Mouse (Mus musculus) c-Kit-positive CD71-positive TER-119-negative erythroid progenitor cells, embryonic 14.5 days (primary cell): ENCODE results near the gene BC004004.
"Not testable (repeated sequence)": the region's sequence is repeated elsewhere in the genome, so short reads cannot be mapped to it uniquely, and the experiment has no call there.

Source experiments
- DNase-seq: peaks from one replicate; pipeline ENCODE4 v3.0.0-alpha.2; 2013; ENCODE audit warnings: low read depth

The BC004004 gene

GRCm38 (mm10) chr17:29260501-29260900 is 8.1 kb upstream of the BC004004 start:
- DNase-seq = no peak

GRCm38 (mm10) chr17:29261603-29262258 is 6.9 kb upstream of the BC004004 start:
- DNase-seq = no peak

- no peak for DNase-seq
These were observed 6.3 kb upstream of the BC004004 start for GRCm38 (mm10) chr17:29262259-29262649.

GRCm38 (mm10) chr17:29263417-29263816 is 5.2 kb upstream of the BC004004 start:
- DNase-seq = no peak

- peak; percentile 80 for DNase-seq
These were observed 4.6 kb upstream of the BC004004 start, which contains the start of gene Ppil1 for GRCm38 (mm10) chr17:29263840-29264633. Gene Ppil1 (minus strand): TSS chr17:29264186.

- DNase-seq = no peak
These were observed 3.8 kb upstream of the BC004004 start for GRCm38 (mm10) chr17:29264760-29265159.

- DNase-seq = not testable (repeated sequence)
These were observed 1.5 kb upstream of the BC004004 start for GRCm38 (mm10) chr17:29267040-29267439.

GRCm38 (mm10) chr17:29267931-29268681 is 482 bp upstream of the BC004004 start:
- no peak for DNase-seq

- no peak for DNase-seq
These were observed 740 bp downstream of the BC004004 start for GRCm38 (mm10) chr17:29269349-29269706.

GRCm38 (mm10) chr17:29270148-29270698 is 1.6 kb downstream of the BC004004 start:
- DNase-seq = no peak

- no peak for DNase-seq
These were observed 4.6 kb downstream of the BC004004 start for GRCm38 (mm10) chr17:29273156-29273555.

- no peak for DNase-seq
These were observed 5.3 kb downstream of the BC004004 start for GRCm38 (mm10) chr17:29273889-29274288.

GRCm38 (mm10) chr17:29280422-29280821 is 11.8 kb downstream of the BC004004 start:
- DNase-seq = no peak

- DNase-seq = no peak
These were observed 13.0 kb downstream of the BC004004 start for GRCm38 (mm10) chr17:29281541-29281940.

GRCm38 (mm10) chr17:29282216-29282952 is 13.8 kb downstream of the BC004004 start:
- DNase-seq = no peak

GRCm38 (mm10) chr17:29291793-29292192 is 23.2 kb downstream of the BC004004 start:
- DNase-seq = no peak

- DNase-seq = no peak
These were observed 24.4 kb downstream of the BC004004 start for GRCm38 (mm10) chr17:29292996-29293395.

GRCm38 (mm10) chr17:29293807-29294605 is 25.4 kb downstream of the BC004004 start:
- no peak for DNase-seq

GRCm38 (mm10) chr17:29295835-29296234 is 27.2 kb downstream of the BC004004 start:
- DNase-seq = no peak

- DNase-seq = no peak
These were observed 28.7 kb downstream of the BC004004 start for GRCm38 (mm10) chr17:29297321-29297720.

- no peak for DNase-seq
These were observed 29.2 kb downstream of the BC004004 start for GRCm38 (mm10) chr17:29297813-29298212.
